Mouse (Mus musculus) testis, adult 2 months (tissue): Measurements from ENCODE around the gene Msh5.

ENCODE experiments used
- CTCF ChIP-seq: fragments of 200-500 bp; IDR thresholded peaks from 2 replicates; pipeline ENCODE4 v1.5.1; 2012; ENCODE audit warnings: low read depth, mild to moderate bottlenecking, inconsistent platforms, low read length, moderate library complexity; ENCODE audit not compliant: control insufficient read depth, insufficient read depth, insufficient replicate concordance
- POLR2A ChIP-seq: fragments of 200-500 bp; IDR thresholded peaks from 2 replicates; pipeline ENCODE4 v1.6.1; 2012; ENCODE audit warnings: low read depth, mild to moderate bottlenecking, inconsistent platforms, low read length, moderate library complexity; ENCODE audit not compliant: control insufficient read depth

DNA sequence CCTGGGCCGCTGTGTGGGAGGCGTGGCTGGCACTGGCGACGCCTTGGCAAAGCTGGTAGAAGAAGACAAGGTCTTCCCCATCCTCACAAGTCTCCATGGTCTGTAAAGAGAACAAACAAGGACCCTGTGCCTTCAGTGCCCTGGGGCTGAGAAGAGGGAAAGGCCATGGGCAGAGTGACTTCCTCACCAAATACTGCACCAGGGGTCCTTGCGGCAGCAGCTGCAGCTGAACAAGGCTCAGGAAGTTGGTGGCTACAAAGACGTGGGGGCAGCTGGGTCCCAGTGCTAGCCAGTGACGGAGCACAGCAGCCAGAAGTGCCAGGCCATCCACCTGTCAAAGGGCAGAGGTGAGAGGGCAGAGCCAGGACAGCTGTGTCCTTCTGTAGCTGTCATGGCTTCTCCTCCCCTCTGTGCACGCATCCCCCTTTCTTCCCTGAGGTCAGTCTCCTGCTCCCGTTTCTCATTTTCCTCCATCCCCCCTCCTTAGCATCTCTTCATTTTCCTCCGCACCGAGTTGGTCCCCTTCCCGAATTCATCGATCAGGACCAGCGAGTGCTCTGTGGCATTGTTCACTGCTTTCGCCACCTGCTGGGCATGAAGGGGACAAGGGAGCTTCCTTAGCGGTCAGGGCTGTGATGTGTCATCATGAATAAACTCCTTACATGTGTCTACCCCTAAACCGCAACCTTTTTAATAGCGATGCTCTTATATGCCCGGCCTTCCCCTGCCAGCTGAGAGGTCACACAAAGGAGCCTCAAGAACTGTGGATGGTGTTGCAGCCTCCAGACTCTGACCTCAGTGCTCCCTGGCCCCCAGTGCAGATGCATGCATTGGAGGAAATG lies 16.6 kb downstream of the Msh5 start:
- TF ChIP-seq CTCF, result peak; percentile 48; the same call in 1 of the 2 replicates
- TF ChIP-seq POLR2A, result no peak
